Mouse (Mus musculus): ENCODE data around the gene Ahdc1. TPM values are rescaled to one million over a fixed set of nuclear protein-coding genes. Genes with fewer than 3 reads are reported as not detected.

Ahdc1 gene
- polyA plus RNA-seq, 1 experiment from 2014 or later = 2.8 TPM

DNA sequence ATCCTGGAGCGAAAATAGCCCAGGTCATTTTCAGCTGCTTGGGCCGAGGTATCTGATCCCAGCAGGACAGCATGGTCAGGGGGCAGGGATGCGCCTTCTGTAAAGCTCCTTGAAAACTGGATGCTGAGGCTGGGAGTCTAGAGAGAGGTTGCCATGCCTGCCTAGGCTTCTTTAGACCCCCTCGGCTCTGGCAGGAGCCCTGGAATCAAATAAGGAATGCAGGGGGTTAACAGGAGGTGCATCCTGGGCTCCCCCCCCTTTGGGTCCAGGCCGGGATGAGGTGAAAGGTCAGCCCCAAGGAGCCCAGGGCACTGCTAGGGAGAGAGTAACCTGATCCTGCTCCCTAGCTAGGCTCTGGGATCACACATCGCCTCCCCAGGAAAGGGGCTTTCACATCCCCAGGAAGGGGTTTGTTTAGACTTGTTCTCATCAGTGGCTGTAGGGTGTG is 33.6 kb downstream of the Ahdc1 start:
- Histone ChIP-seq H3K36me3 (ENCODE audit: control insufficient read depth, insufficient read depth, low read length) (no peaks in the 10 kb centered on the region), H3K4me3 (ENCODE audit: low read depth, low read length) (no peak overlapping the region), H3K9ac (ENCODE audit: low read length) (no peak overlapping the region), H3K9me3 (ENCODE audit: control insufficient read depth, low read length) (no peaks in the 10 kb centered on the region), H3K27ac (replicated peaks) (peak overlapping the region; percentile 24; the same call in 1 of the 2 replicates), H3K27me3 (ENCODE audit: control insufficient read depth, insufficient read depth, low read length) (no peaks in the 10 kb centered on the region), H3K4me1 (replicated peaks; ENCODE audit: control insufficient read depth, insufficient read depth) (peaks cover 38% of the 10 kb centered on the region), H3K4me2 (replicated peaks; ENCODE audit: low read depth) (no peak overlapping the region)
- TF ChIP-seq EP300 (optimal IDR thresholded peaks at IDR 0.05) = no peak
- TF ChIP-seq CTCF (IDR thresholded peaks at IDR 0.05; ENCODE audit: low read depth) = no peak
- 48% methylated on average over 6 of the region's 6 CpGs for WGBS
- ATAC-seq (ENCODE audit: low FRiP score, low TSS enrichment) (no peak), DNase-seq (ENCODE audit: low spot score) (no peak)

DNA sequence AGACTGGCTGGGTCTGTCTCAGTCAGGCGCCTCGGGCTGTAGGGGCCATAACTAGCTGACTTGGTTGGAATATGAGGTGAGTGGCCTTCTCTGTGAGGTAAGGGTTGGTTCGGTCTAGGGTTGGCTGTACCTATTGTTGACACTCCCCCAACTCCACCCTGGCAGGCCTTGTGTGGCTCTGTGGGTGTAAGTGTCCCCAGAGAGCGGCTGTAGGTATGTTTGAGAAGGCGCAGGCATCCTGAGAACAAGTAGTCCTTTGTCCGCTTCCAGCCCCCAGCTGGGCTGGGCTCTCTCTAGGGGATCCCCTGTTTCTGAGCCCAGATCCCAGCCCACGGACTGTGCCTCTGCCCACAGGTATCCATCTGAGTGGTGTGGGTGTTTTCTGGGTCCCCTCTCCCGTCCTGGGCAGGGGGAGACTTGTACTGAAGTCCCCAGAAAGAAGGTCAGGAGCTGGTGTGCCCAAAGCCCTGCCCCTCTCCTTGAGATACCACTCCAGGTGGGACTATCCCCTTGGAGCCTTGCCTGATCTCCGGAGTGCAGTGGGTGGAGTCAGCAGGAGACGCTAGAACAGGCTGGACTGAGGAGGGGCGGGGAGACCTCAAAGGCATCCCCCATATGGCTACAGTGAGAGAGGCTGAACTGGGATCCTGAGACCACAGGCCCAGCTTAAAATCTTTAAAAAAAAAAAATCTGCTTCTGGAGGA is 34.9 kb downstream of the Ahdc1 start:
- ATAC-seq (ENCODE audit: low FRiP score, low TSS enrichment) (peak; percentile 15; the same call in 1 of the 2 replicates), DNase-seq (ENCODE audit: low spot score) (peak; percentile 62)
- H3K9ac ChIP-seq (ENCODE audit: low read length) = no peak overlapping the region
- no peaks in the 10 kb centered on the region for H3K9me3 ChIP-seq (ENCODE audit: control insufficient read depth, low read length)
- no peak overlapping the region for H3K4me2 ChIP-seq (replicated peaks; ENCODE audit: low read depth)
- peak overlapping the region; percentile 45 for H3K27ac ChIP-seq (replicated peaks)
- H3K27me3 ChIP-seq (ENCODE audit: control insufficient read depth, insufficient read depth, low read length) = no peaks in the 10 kb centered on the region
- WGBS = 35% methylated on average over 11 of the region's 11 CpGs
- no peak for TF ChIP-seq EP300 (optimal IDR thresholded peaks at IDR 0.05)
- TF ChIP-seq CTCF (IDR thresholded peaks at IDR 0.05; ENCODE audit: low read depth) = no peak
- H3K4me1 ChIP-seq (replicated peaks; ENCODE audit: control insufficient read depth, insufficient read depth) = peaks cover 48% of the 10 kb centered on the region
- no peaks in the 10 kb centered on the region for H3K36me3 ChIP-seq (ENCODE audit: control insufficient read depth, insufficient read depth, low read length)
- H3K4me3 ChIP-seq (ENCODE audit: low read depth, low read length) = no peak overlapping the region

DNA sequence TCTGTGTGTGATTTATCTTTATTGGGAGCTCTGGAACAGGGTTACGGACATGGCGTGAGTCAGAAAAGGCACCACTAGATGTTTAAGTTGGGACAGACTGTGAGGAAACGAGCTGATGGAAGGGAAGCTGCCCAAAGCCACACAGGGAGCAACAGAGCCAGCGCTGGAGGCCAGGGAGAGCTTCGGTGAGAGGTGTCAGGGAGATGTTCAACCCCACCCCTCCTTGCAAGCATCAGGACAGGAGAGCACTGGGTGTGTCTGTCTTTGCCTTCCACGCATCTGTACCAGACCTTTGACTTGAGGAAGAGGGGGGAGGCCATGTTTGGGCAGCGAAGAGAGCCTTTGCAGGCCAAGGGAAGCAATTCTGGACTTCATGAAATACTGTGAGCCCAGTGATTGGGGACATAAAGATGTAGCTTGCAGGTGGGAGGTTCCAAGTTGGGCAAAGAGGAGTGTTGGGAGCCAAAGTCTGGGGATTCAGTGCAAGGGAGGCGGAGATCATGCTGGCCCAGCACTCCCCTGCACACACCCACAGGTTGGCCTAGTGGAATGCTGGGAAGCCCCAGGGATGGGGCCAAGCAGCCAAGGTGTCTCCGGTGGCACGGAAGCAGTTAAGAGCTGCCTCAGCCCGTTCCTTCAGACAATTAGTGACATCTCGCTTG is 35.8 kb downstream of the Ahdc1 start:
- Histone ChIP-seq H3K27me3 (ENCODE audit: control insufficient read depth, insufficient read depth, low read length) (no peaks in the 10 kb centered on the region), H3K9me3 (ENCODE audit: control insufficient read depth, low read length) (no peaks in the 10 kb centered on the region), H3K4me1 (replicated peaks; ENCODE audit: control insufficient read depth, insufficient read depth) (peaks cover 46% of the 10 kb centered on the region), H3K4me3 (ENCODE audit: low read depth, low read length) (no peak overlapping the region), H3K4me2 (replicated peaks; ENCODE audit: low read depth) (no peak overlapping the region), H3K36me3 (ENCODE audit: control insufficient read depth, insufficient read depth, low read length) (no peaks in the 10 kb centered on the region), H3K9ac (ENCODE audit: low read length) (peak overlapping the region; percentile 18; the same call in 1 of the 2 replicates), H3K27ac (replicated peaks) (no peak overlapping the region; the same call in 1 of the 2 replicates)
- DNase-seq (ENCODE audit: low spot score) (no peak), ATAC-seq (ENCODE audit: low FRiP score, low TSS enrichment) (no peak)
- 29% methylated on average over 11 of the region's 12 CpGs for WGBS
- TF ChIP-seq CTCF (IDR thresholded peaks at IDR 0.05; ENCODE audit: low read depth) (no peak), EP300 (optimal IDR thresholded peaks at IDR 0.05) (no peak)

DNA sequence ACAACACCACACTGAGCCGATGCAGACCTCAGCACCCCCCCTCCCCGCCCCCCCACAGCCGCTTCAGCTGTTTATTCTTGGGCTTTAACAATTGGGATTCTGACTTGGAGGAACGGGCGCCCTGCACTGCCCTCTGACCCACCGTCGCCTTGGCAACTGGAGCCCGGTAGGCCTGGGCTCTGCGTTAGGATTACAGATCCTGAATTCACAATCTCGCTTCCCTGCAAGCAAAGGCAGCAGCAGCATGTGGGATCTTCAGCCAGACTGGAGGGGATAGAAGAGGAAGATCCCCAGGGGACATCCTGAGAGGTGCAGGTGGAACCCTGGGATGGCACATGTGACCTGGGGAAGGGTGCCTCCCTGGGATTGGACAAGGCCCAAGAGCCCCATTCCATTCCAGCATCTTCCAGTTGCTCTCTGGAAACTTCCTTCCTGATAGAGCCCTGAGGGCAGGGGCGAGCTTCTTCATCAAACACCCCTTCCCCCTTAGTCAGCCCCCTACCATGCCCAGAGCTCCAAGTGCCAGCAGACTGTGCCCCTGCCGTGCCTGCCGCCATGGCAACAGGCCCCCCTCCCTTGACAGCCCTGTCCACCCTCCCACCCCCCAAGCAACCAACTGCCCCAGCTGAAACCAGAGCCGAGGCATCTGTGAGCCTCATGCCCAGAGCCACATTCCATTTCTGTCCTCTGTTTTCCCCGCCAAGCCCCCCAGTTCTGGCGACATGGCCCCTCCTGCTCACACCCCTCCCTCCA is 36.5 kb downstream of the Ahdc1 start:
- TF ChIP-seq EP300 (optimal IDR thresholded peaks at IDR 0.05) (no peak), CTCF (IDR thresholded peaks at IDR 0.05; ENCODE audit: low read depth) (no peak)
- Histone ChIP-seq H3K27me3 (ENCODE audit: control insufficient read depth, insufficient read depth, low read length) (no peaks in the 10 kb centered on the region), H3K4me1 (replicated peaks; ENCODE audit: control insufficient read depth, insufficient read depth) (peaks cover 48% of the 10 kb centered on the region), H3K4me3 (ENCODE audit: low read depth, low read length) (no peak overlapping the region), H3K9me3 (ENCODE audit: control insufficient read depth, low read length) (no peaks in the 10 kb centered on the region), H3K36me3 (ENCODE audit: control insufficient read depth, insufficient read depth, low read length) (no peaks in the 10 kb centered on the region), H3K27ac (replicated peaks) (no peak overlapping the region; the same call in 1 of the 2 replicates), H3K4me2 (replicated peaks; ENCODE audit: low read depth) (no peak overlapping the region), H3K9ac (ENCODE audit: low read length) (peak overlapping the region; percentile 18; the same call in 1 of the 2 replicates)
- DNase-seq (ENCODE audit: low spot score) = no peak
- WGBS = 33% methylated on average over 16 of the region's 16 CpGs
- no peak for ATAC-seq (ENCODE audit: low FRiP score, low TSS enrichment)

DNA sequence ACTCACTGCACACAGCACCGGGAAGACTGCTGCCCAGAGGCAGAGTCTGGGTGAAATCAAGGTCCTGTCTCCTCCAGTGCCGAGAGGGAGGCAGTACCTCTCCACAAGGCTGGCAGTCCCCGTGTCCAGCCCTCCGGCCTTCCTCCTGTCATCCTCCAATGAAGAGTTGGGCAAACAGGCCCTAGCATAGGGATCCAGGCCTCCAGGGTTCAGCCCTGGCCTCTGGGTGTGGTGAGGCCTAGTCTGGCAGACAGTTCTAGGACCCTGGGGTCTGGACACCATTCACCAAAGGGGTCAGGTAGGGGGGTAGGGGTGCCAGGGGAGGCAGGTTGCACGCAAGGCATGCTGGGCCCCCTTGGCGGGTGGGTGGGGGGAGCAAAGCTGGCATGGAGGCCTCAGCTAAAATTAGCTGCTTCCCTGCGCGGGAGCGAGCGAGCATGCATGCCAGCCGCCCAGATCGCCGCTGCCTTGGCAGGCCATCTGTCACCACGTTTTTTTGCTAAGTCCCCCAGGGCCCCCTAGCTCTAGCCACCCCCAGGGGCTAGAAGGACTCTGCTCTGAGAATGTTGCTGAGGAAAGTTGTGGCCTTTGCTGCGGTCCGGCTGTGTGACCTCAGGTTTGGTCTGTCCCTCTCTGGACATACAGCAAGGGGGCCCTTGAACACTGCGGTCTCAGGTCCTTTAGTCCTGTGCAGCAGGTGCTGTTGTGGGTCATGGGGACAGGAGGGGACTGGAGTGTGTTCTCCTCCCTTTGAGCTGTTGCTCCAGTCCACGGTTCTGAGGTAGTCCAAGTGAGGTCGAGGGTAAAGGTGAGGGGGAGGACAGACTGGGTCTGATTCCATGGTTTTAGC is 38.2 kb downstream of the Ahdc1 start:
- TF ChIP-seq CTCF (IDR thresholded peaks at IDR 0.05; ENCODE audit: low read depth) = no peak
- TF ChIP-seq EP300 (optimal IDR thresholded peaks at IDR 0.05) = no peak
- Histone ChIP-seq H3K9me3 (ENCODE audit: control insufficient read depth, low read length) (no peaks in the 10 kb centered on the region), H3K9ac (ENCODE audit: low read length) (peak overlapping the region; percentile 8; the same call in 1 of the 2 replicates), H3K4me1 (replicated peaks; ENCODE audit: control insufficient read depth, insufficient read depth) (peaks cover 39% of the 10 kb centered on the region), H3K27ac (replicated peaks) (peak overlapping the region; percentile 56), H3K27me3 (ENCODE audit: control insufficient read depth, insufficient read depth, low read length) (no peaks in the 10 kb centered on the region), H3K36me3 (ENCODE audit: control insufficient read depth, insufficient read depth, low read length) (no peaks in the 10 kb centered on the region), H3K4me2 (replicated peaks; ENCODE audit: low read depth) (no peak overlapping the region), H3K4me3 (ENCODE audit: low read depth, low read length) (no peak overlapping the region)
- ATAC-seq (ENCODE audit: low FRiP score, low TSS enrichment) (no peak), DNase-seq (ENCODE audit: low spot score) (no peak)
- 58% methylated on average over 19 of the region's 19 CpGs for WGBS

All from stomach, postnatal 0 days (tissue).